Mouse (Mus musculus) E14TG2a.4 (cell line): ENCODE data around the gene Mlxip.

ENCODE experiments used
- H3K27me3 ChIP-seq: 2 replicates; pipeline ENCODE4 v1.6.1; 2014; ENCODE audit warnings: low read length, control low read depth; ENCODE audit not compliant: insufficient read depth
- H3K36me3 ChIP-seq: 2 replicates; pipeline ENCODE4 v1.6.1; 2014; ENCODE audit warnings: low read length, control low read depth; ENCODE audit not compliant: insufficient read depth
- H3K4me1 ChIP-seq: replicated peaks from 2 replicates; pipeline ENCODE4 v1.6.1; 2014; ENCODE audit warnings: low read depth, low read length, control low read depth
- H3K4me3 ChIP-seq: replicated peaks from 2 replicates; pipeline ENCODE4 v1.5.1; 2014; ENCODE audit warnings: mild to moderate bottlenecking, low read length
- H3K9me3 ChIP-seq: 2 replicates; pipeline ENCODE4 v1.6.1; 2014; ENCODE audit warnings: low read length, control low read depth
- CTCF ChIP-seq: conservative IDR thresholded peaks from 2 replicates; pipeline ENCODE4 v1.5.1; 2014; ENCODE audit warnings: low read length
- NANOG ChIP-seq: IDR thresholded peaks from 2 replicates; pipeline ENCODE4 v1.6.1; 2014; ENCODE audit warnings: borderline replicate concordance, low read length, mixed read lengths
- POU5F1 ChIP-seq: IDR thresholded peaks from 2 replicates; pipeline ENCODE4 v1.6.1; 2014; ENCODE audit warnings: low read length, borderline replicate concordance

Mlxip gene

DNA sequence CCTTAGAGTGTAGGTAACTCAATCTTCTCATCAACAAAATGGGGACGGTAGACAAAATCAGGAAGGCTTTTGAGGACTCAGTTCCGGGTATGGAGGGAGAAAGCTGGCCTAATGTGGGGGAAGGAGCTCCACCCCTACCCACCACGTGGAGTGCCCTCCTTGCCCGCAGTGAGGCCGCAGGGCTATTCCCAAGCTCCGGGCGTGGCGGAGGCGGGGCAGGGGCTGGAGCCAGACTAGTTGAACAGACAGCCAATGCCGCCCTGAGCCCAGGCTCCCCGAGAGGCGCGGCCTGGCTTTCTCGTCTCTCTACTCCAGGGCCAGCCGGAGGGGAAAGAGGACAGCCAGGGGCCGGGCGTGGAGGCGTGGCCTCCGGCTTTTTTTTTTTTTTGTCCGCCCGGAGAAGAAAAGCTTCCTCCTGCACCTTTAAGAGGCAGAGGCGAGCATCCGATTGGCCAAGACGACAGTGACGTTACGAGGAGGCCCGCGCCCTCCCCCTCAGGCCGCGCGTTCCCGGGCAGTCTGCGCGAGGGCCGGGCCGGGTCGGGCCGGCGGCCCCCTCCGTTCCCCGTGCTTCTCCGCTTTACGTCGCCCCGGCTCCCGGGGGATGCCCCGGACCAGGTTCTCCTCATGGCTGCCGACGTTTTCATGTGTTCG lies at the start of gene Mlxip:
Gene Mlxip, plus strand, starts transcription at position 496 of the 654 bp plus-strand sequence.
- TF ChIP-seq NANOG = no peak
- TF ChIP-seq CTCF = no peak
- no peak for TF ChIP-seq POU5F1
- H3K4me3 ChIP-seq = peak within 1 kb of the TSS; percentile 87
- H3K9me3 ChIP-seq = no peaks in the 10 kb centered on the region
- peaks cover 60% of the 10 kb centered on the region for H3K4me1 ChIP-seq
- peaks cover 17% of the 10 kb centered on the region; the same call in 1 of the 2 replicates for H3K36me3 ChIP-seq
- peaks cover 21% of the 10 kb centered on the region; the same call in 1 of the 2 replicates for H3K27me3 ChIP-seq

DNA sequence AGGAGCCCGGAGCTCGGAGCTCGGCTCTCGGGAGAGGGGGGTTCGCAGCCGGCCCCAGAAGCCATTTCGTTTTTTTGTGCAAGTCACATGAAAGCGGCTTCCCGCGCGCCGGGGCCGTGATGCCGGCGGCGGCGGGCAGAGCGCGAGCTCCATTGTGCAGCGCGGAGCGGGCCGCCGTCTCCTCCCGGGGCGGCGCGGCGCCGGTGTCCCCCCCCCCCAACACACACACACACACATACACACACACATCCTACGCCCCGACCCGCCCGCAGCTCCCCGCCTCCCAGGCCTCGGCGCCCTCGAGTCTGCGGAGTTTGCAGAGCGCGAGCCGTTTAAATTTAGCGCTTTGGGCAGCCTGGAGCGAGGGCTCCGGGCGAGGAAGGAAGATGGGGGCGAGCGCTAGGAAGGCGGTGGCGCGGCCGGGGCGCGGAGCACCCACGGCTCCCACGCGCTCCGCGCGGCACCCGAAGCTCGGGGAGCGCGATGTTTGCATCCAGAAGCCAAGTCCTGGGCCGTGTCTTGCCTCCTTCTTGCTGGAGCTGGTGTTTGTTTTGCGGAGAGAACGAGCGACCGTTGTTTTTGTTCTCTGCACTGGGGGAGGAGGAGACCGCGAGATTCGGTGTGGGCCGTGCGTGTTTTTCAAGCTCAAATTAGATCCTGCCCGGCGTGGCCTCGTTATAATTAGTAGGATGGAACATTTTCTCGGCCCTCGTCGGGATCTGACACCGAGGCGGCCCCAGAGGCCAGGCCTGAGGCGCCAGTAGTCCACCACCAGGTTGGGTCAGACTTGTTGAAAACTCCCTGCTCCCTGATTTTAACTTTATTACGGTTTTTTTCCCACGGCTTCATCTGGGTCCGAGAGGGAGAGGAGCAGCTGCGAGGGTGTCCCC lies 49.4 kb upstream of the Mlxip start:
- Histone ChIP-seq H3K27me3 (peaks cover 10% of the 10 kb centered on the region), H3K9me3 (no peaks in the 10 kb centered on the region), H3K36me3 (no peaks in the 10 kb centered on the region; the same call in 1 of the 2 replicates), H3K4me1 (peaks cover 53% of the 10 kb centered on the region), H3K4me3 (peak overlapping the region; percentile 90)
- TF ChIP-seq NANOG = no peak
- TF ChIP-seq POU5F1 = no peak
- TF ChIP-seq CTCF = no peak

DNA sequence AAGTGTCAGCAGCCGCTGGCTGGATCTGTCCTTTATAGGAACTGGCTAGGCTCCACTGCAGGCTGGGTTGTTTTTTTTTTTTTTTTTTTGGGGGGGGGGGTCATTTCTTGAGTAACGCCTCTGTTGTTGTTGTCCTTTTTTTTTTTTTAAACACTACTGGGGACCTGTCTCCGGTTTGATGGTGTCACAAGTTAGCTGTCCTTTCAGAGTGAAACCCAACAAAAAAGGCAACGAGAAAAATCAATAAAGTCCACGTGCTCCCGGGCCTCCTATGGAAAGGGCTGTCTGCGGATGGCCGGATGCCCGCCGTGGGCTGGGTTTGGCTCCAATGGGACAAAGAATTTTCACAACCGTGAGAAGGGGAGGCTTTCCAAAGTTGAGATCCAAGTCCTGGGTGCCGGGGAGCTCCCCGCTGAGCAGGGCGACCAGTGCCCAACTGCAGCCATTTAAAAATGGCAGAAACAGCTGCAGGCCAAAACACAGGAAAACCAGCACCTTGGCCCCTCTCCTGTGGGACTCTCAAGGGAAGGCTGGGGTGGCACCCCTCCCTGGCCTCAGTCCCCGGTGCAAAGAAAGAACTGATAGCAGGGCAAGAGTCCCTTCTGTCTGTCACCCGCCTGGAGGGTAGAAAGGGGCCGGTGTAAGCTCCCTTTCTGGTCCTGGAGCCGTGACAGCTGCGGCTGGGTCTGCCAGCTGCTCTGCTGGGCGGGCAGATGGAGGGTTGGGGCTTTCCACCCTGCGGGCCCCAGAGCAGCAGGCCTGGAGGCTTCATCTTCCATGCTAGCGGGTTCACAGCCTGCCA lies 48.5 kb upstream of the Mlxip start:
- Histone ChIP-seq H3K4me1 (peaks cover 61% of the 10 kb centered on the region), H3K36me3 (no peaks in the 10 kb centered on the region; the same call in 1 of the 2 replicates), H3K9me3 (no peaks in the 10 kb centered on the region), H3K4me3 (peak overlapping the region; percentile 90), H3K27me3 (peaks cover 10% of the 10 kb centered on the region)
- TF ChIP-seq NANOG (no peak), POU5F1 (no peak), CTCF (no peak)

DNA sequence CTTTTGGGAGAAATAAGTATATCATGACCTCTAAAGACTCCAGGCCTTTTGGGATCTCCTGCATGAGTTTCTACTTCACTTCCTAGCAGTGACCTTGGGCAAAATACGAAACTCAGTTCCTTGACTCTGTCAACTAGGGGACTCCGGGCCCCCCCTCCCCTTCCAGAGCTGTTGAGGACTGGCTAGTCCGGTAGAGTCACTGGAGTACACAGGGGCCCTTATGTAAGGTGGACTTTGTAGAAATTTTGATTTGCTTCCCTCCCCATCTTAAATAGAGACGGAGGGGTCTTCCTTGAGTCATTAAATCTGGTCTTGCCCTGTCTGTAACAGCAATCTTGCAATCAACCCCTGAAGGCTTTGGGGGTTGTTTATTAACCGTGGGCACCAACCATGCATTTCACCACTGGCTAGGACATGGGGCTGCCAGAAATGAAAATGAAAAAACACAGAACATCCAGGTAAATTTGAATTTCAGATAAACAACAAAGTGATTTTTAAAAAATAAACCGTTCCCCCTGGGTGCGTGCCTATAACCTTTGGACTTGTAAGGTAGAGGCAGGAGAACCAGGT lies 47.8 kb upstream of the Mlxip start:
- H3K9me3 ChIP-seq = no peaks in the 10 kb centered on the region
- TF ChIP-seq NANOG (no peak), POU5F1 (no peak), CTCF (no peak)
- H3K4me1 ChIP-seq = peaks cover 68% of the 10 kb centered on the region
- H3K36me3 ChIP-seq = peaks cover 4% of the 10 kb centered on the region
- H3K27me3 ChIP-seq = peaks cover 10% of the 10 kb centered on the region
- peak overlapping the region; percentile 90 for H3K4me3 ChIP-seq

DNA sequence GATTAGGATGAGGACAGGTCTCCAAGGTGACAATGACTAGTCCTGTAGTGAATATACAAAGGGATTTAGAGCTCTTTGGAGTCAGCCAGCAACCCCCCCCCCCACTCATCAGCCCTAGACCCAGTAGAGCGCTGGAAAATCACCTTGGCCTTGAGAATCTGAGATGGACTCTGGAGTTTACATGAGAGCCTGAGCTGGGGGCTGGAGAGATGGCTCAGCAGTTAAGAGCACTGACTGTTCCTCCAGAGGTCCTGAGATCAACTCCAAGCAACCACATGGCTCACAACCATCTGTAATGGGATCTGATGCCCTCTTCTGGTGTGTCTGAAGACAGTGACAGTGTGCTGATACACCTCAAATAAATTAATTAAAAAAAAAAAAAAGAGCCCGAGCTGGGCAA lies 46.6 kb upstream of the Mlxip start:
- peaks cover 16% of the 10 kb centered on the region for H3K36me3 ChIP-seq
- H3K4me1 ChIP-seq = peaks cover 80% of the 10 kb centered on the region
- no peak for TF ChIP-seq CTCF
- no peak for TF ChIP-seq NANOG
- no peak for TF ChIP-seq POU5F1
- no peaks in the 10 kb centered on the region for H3K9me3 ChIP-seq
- no peak overlapping the region for H3K4me3 ChIP-seq
- H3K27me3 ChIP-seq = peaks cover 7% of the 10 kb centered on the region

DNA sequence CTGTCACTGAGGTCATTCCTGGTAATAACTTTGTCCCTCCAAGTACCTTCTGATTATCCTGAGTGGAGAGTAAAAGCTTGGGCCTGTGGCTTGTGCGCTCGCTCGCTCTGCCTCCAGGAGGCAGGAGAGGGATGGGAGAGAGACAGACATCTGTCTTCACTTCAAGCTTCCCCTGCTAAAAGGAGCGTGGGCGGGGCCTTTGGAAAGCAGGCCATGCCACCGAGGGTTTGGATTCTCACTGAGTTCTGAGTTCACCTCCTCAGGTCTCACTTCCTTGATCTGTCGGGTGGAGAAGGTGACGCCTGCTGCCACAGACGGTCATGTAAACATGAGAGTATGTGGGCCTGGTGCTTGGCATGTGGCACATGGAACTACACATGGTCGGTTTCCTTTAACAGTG lies 44.2 kb upstream of the Mlxip start:
- Histone ChIP-seq H3K9me3 (no peaks in the 10 kb centered on the region), H3K36me3 (peaks cover 28% of the 10 kb centered on the region), H3K4me1 (peaks cover 93% of the 10 kb centered on the region), H3K4me3 (no peak overlapping the region), H3K27me3 (no peaks in the 10 kb centered on the region)
- TF ChIP-seq NANOG (no peak), CTCF (peak; percentile 32; the same call in 1 of the 2 replicates)

DNA sequence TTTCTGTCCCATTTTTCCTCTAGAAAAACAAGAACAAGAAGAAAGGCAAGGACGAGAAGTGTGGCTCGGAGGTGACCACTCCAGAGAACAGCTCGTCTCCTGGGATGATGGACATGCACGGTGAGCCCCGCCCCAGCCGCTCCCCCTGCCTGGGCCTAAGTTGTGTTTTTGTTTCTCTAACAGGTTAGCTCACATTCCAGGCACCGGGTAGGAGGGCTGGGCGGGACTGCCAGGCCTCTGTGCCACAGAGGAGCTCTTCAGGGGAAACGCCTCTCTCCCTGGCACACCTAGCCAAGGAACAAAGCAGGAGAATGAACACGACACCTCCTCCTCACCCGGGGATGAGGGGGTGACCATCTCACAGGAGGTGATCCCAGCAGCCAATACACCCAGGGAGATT lies 38.7 kb upstream of the Mlxip start:
- TF ChIP-seq CTCF = no peak
- no peak for TF ChIP-seq POU5F1
- TF ChIP-seq NANOG = no peak
- Histone ChIP-seq H3K27me3 (no peaks in the 10 kb centered on the region), H3K4me1 (peaks cover 61% of the 10 kb centered on the region), H3K4me3 (no peak overlapping the region), H3K36me3 (peaks cover 83% of the 10 kb centered on the region), H3K9me3 (no peaks in the 10 kb centered on the region)

DNA sequence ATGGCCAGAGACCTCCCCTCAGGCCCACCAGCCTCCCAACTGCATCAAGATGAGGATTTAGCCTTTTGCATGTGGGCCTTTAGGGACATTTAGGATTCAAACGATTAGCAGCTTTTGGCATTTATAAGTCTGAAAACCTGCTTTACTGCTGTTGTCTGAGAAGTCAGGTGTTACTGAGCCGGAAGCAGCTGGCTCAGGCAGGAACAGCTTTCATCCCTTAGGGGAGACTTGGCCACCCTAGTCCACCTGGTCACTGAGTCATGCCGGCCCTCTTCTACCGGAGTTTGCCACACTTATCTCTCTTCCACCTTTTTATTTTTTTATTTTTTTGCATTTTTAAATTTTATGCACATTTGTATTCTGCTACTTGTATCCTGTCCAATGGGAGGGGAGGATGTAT lies 37.3 kb upstream of the Mlxip start:
- TF ChIP-seq NANOG = no peak
- no peak for TF ChIP-seq POU5F1
- TF ChIP-seq CTCF = no peak

More for the DNA sequence above, 37.3 kb upstream of the Mlxip start:
- Histone ChIP-seq H3K36me3 (peaks cover 87% of the 10 kb centered on the region), H3K4me3 (no peak overlapping the region), H3K9me3 (no peaks in the 10 kb centered on the region), H3K4me1 (peaks cover 48% of the 10 kb centered on the region), H3K27me3 (no peaks in the 10 kb centered on the region)
